Mouse (Mus musculus) ES-E14 (cell line): ENCODE data around the gene Pnrc2. TPM values are rescaled to one million over a fixed set of nuclear protein-coding genes. Genes with fewer than 3 reads are reported as not detected.

ENCODE experiments used
- DNase-seq: peaks from one replicate; pipeline ENCODE4 v3.0.0-alpha.2; 2013; ENCODE audit warnings: low read depth, low spot score
- H3K27ac ChIP-seq: 2 replicates; pipeline ENCODE4 v1.5.1; 2012; ENCODE audit warnings: low read depth, mild to moderate bottlenecking, low read length, moderate library complexity, mixed read lengths; ENCODE audit not compliant: poor library complexity, insufficient read depth, severe bottlenecking
- H3K36me3 ChIP-seq: 2 replicates; pipeline ENCODE4 v1.6.1; 2012; ENCODE audit warnings: mild to moderate bottlenecking, low read length, moderate library complexity, mixed read lengths; ENCODE audit not compliant: control insufficient read depth, poor library complexity, insufficient read depth, severe bottlenecking
- H3K4me1 ChIP-seq, 2 experiments: fragments of 150-350 bp in 1 of 2; sonication (generic) in 1 of 2; 2 replicates each; pipeline ENCODE4 v1.6.1; 2012; ENCODE audit warnings: low read length in 2 of 2, mild to moderate bottlenecking in 1 of 2, mixed read lengths in 1 of 2; ENCODE audit not compliant: control insufficient read depth in 2 of 2, insufficient read depth in 2 of 2, poor library complexity in 1 of 2
- H3K4me3 ChIP-seq, 2 experiments: fragments of 150-350 bp in 1 of 2; sonication (generic) in 1 of 2; 2 replicates each; pipeline ENCODE4 v1.5.1; 2012; ENCODE audit warnings: low read length in 2 of 2, low read depth in 1 of 2, mild to moderate bottlenecking in 1 of 2, mixed read lengths in 1 of 2; ENCODE audit not compliant: insufficient read depth in 1 of 2, poor library complexity in 1 of 2, severe bottlenecking in 1 of 2
- H3K9ac ChIP-seq: 2 replicates; pipeline ENCODE4 v1.6.1; 2012; ENCODE audit warnings: low read depth, mild to moderate bottlenecking, low read length, mixed read lengths; ENCODE audit not compliant: poor library complexity, insufficient read depth, severe bottlenecking
- H3K9me3 ChIP-seq: fragments of 150-350 bp; sonication (generic); 2 replicates; pipeline ENCODE4 v1.6.1; 2012; ENCODE audit warnings: low read depth, mild to moderate bottlenecking, low read length; ENCODE audit not compliant: control insufficient read depth, insufficient read depth
- CHD2 ChIP-seq: IDR thresholded peaks from 2 replicates; pipeline ENCODE4 v1.6.1; 2014; ENCODE audit warnings: mild to moderate bottlenecking, low read depth, low read length, inconsistent platforms
- HCFC1 ChIP-seq: IDR thresholded peaks from 2 replicates; pipeline ENCODE4 v1.6.1; 2012; ENCODE audit warnings: low read length, inconsistent platforms, borderline replicate concordance; ENCODE audit not compliant: insufficient read depth
- MAFK ChIP-seq: IDR thresholded peaks from 2 replicates; pipeline ENCODE4 v1.6.1; 2014; ENCODE audit warnings: mild to moderate bottlenecking, low read depth, low read length, inconsistent platforms; ENCODE audit not compliant: insufficient read depth
- ZC3H11A ChIP-seq: IDR thresholded peaks from 2 replicates; pipeline ENCODE4 v1.6.1; 2012; ENCODE audit warnings: low read depth, mild to moderate bottlenecking, inconsistent platforms, low read length, borderline replicate concordance
- ZNF384 ChIP-seq: IDR thresholded peaks from 2 replicates; pipeline ENCODE4 v1.6.1; 2012; ENCODE audit warnings: low read depth, low read length, inconsistent platforms
- in situ Hi-C, 2 experiments: fragments of 600-800 bp; cut with MboI; formaldehyde crosslinking; loops; one replicate each; pipeline ENCODE4 v1.15.1; 2025; ENCODE audit warnings: low sequenced_read_pairs in 2 of 2, inconsistent platforms in 1 of 2; ENCODE audit not compliant: unreplicated experiment in 2 of 2
- total RNA-seq: library from RNA; depleted of rRNA; stranded (reverse); fragments of 300-350 nt; gene quantifications from 2 replicates; pipeline ENCODE4 v1.2.3, GENCODE M21; 2012; rRNA removed

Gene Pnrc2
- total RNA-seq, 1 experiment, result 35.4 TPM

GRCm38 (mm10) chr4:135824254-135824653, 49.4 kb downstream of the Pnrc2 start:
- H3K27ac ChIP-seq, result no peak overlapping the region
- in situ Hi-C loops, result no loop called here

GRCm38 (mm10) chr4:135823298-135823697, 50.4 kb downstream of the Pnrc2 start:
- Histone ChIP-seq H3K4me3 (no peak overlapping the region), H3K36me3 (no peaks in the 10 kb centered on the region), H3K27ac (no peak overlapping the region), H3K4me1 (no peaks in the 10 kb centered on the region), H3K9ac (no peak overlapping the region), H3K9me3 (no peaks in the 10 kb centered on the region)
- TF ChIP-seq ZC3H11A (no peak), HCFC1 (no peak), MAFK (no peak), CHD2 (no peak), ZNF384 (no peak)
- in situ Hi-C loops, result no loop called here
- peak; percentile 69 for DNase-seq

More at GRCm38 (mm10) chr4:135824254-135824653, 49.4 kb downstream of the Pnrc2 start:
- H3K9ac ChIP-seq, result no peak overlapping the region
- DNase-seq, result peak; percentile 66
- no peaks in the 10 kb centered on the region for H3K9me3 ChIP-seq
- H3K36me3 ChIP-seq, result no peaks in the 10 kb centered on the region
- H3K4me1 ChIP-seq, result peaks cover 0 to 3% of the 10 kb centered on the region in 2 experiments; a peak in 1 of 4 replicates
- TF ChIP-seq CHD2 (no peak), HCFC1 (no peak), ZC3H11A (no peak), MAFK (no peak), ZNF384 (no peak)
- no peak overlapping the region for H3K4me3 ChIP-seq

- Histone ChIP-seq H3K4me3 (no peak overlapping the region), H3K9me3 (no peaks in the 10 kb centered on the region), H3K36me3 (no peaks in the 10 kb centered on the region), H3K27ac (no peak overlapping the region), H3K4me1 (no peaks in the 10 kb centered on the region), H3K9ac (no peak overlapping the region)
- in situ Hi-C loops, result no loop called here
- no peak for TF ChIP-seq MAFK
- no peak for DNase-seq
These were observed 51.9 kb downstream of the Pnrc2 start for GRCm38 (mm10) chr4:135821772-135822171.

Other genes starting within 250 kb of the Pnrc2 start
- gene Ifnlr1, start 187.6 kb downstream of the Pnrc2 start, total RNA-seq, result 3.3 and 6.2 TPM in 2 replicates
- gene Il22ra1, start 145.7 kb downstream of the Pnrc2 start, total RNA-seq, result 0.36 and 0.37 TPM in 2 replicates
- gene Myom3, start 114.1 kb downstream of the Pnrc2 start, total RNA-seq, result 0.85 and 0.95 TPM in 2 replicates
- 167 and 178 TPM in 2 replicates for gene Srsf10, start 18.1 kb downstream of the Pnrc2 start, total RNA-seq
- 0.04 and 0.05 TPM in 2 replicates for gene Cnr2, start 21.5 kb upstream of the Pnrc2 start, total RNA-seq
- gene Fuca1, start 46.9 kb upstream of the Pnrc2 start, total RNA-seq, result 69.8 and 124 TPM in 2 replicates
- 15.6 and 17.4 TPM in 2 replicates for gene Hmgcl, start 72.6 kb upstream of the Pnrc2 start, total RNA-seq
- 31.1 and 33.0 TPM in 2 replicates for gene Gale, start 89.9 kb upstream of the Pnrc2 start, total RNA-seq
- gene Lypla2, start 98.8 kb upstream of the Pnrc2 start, total RNA-seq, result 23.8 and 33.0 TPM in 2 replicates
- 35.3 and 41.6 TPM in 2 replicates for gene Pithd1, start 113.4 kb upstream of the Pnrc2 start, total RNA-seq
- 14.0 and 21.4 TPM in 2 replicates for gene Eloa, start 147.9 kb upstream of the Pnrc2 start, total RNA-seq
- gene Rpl11, start 179.6 kb upstream of the Pnrc2 start, total RNA-seq, result 1,283 and 1,442 TPM in 2 replicates